Comparison of ENCODE assay signal across 24 mouse cellular contexts in the genomic region with DNA sequence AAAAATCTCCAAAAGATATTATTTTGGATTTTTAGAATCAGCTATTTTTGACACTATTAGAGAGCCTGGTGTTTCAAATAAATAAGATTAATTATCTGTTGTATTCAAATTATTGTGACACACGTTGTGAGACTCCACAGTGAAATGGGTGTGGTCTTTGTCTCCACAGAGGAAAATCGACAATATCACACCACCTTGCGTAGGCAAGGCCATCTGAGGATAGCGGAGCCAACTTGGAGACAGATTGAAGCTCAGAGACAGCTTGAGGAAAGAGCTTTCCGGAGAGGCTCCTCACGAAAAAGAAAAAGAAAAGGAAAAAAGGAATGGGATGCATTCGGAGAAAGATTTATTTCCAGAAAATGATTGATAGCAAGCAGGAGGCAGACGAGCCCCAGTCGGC. TPM values are rescaled to one million over a fixed set of nuclear protein-coding genes. Genes with fewer than 3 reads are reported as not detected.
"Had no signal": no experiment of that assay in that cellular context is flagged by ENCODE, and none has a peak within 500 bp of the region (broad histone marks: within the 10 kb centered on the region; RNA-seq: fewer than 3 reads in every experiment).

No protein-coding gene starts in this region.

- DNase-seq: gastrocnemius, adult 2 months; gastrocnemius, postnatal 10 days; gastrocnemius, postnatal 25 days; heart, adult 18-20 months; heart, postnatal 10 days; heart, postnatal 4 days; kidney, adult 18-20 months; kidney, adult 8-10 months; kidney, postnatal 10 days; kidney, postnatal 25 days; kidney, postnatal 4 days; layer of hippocampus, adult 9-11 months; left cerebral cortex, postnatal 4 days; liver; liver, embryonic 13.5 days had no signal

- ATAC-seq: hindbrain, postnatal 0 days had no signal

- H3K4me3 ChIP-seq: gastrocnemius, adult 2 months; heart, embryonic 10.5 days; heart, embryonic 12.5 days; hindbrain, embryonic 13.5 days; hindbrain, embryonic 15.5 days; limb, embryonic 12.5 days; liver, embryonic 13.5 days; liver, embryonic 15.5 days had no signal

- H3K9me3 ChIP-seq: heart, embryonic 10.5 days; heart, embryonic 12.5 days; hindbrain, embryonic 13.5 days; hindbrain, embryonic 15.5 days; limb, embryonic 12.5 days; liver, embryonic 13.5 days; liver, embryonic 15.5 days had no signal

- H3K4me1 ChIP-seq: hindbrain, embryonic 13.5 days; hindbrain, embryonic 15.5 days; limb, embryonic 12.5 days; liver, embryonic 13.5 days; liver, embryonic 15.5 days had no signal

- H3K27me3 ChIP-seq: heart, embryonic 12.5 days; hindbrain, embryonic 13.5 days; hindbrain, embryonic 15.5 days; limb, embryonic 12.5 days; liver, embryonic 13.5 days; liver, embryonic 15.5 days had no signal

- H3K9ac ChIP-seq: heart, embryonic 12.5 days; hindbrain, embryonic 13.5 days; hindbrain, embryonic 15.5 days; limb, embryonic 12.5 days; liver, embryonic 13.5 days; liver, embryonic 15.5 days had no signal

- H3K36me3 ChIP-seq: heart, embryonic 10.5 days; heart, embryonic 12.5 days; hindbrain, embryonic 13.5 days; hindbrain, embryonic 15.5 days; limb, embryonic 12.5 days; liver, embryonic 13.5 days; liver, embryonic 15.5 days had no signal

- H3K4me2 ChIP-seq: heart, embryonic 12.5 days; hindbrain, embryonic 13.5 days; hindbrain, embryonic 15.5 days; limb, embryonic 12.5 days; liver, embryonic 11.5 days; liver, embryonic 13.5 days; liver, embryonic 15.5 days had no signal

- H3K27ac ChIP-seq: gastrocnemius, adult 2 months; heart, embryonic 10.5 days; hindbrain, embryonic 13.5 days; hindbrain, embryonic 15.5 days; hindbrain, postnatal 0 days; limb, embryonic 12.5 days; liver, embryonic 13.5 days; liver, embryonic 15.5 days had no signal

RNA-seq across cellular contexts. Expression of a gene that starts 8.7 kb away (rescaled TPM):
- total RNA-seq: granulocyte monocyte progenitor cell, adult 5-6 weeks had no signal

RNA-seq across cellular contexts. Expression of a gene that starts 39.0 kb away (rescaled TPM):
- total RNA-seq: granulocyte monocyte progenitor cell, adult 5-6 weeks had no signal
